Mouse (Mus musculus): ENCODE results near the gene Hunk. TPM values are rescaled to one million over a fixed set of nuclear protein-coding genes. Genes with fewer than 3 reads are reported as not detected.

Gene Hunk
- total and polyA plus RNA-seq, 2 experiments = 0.50 to 0.74 TPM

GRCm38 (mm10) chr16:90386514-90387160 is 824 bp downstream of the Hunk start:
- peak overlapping the region; percentile 78 for H3K9ac ChIP-seq (ENCODE audit: low read depth, low read length)
- peak overlapping the region; percentile 78 for H3K4me3 ChIP-seq (ENCODE audit: insufficient read depth, low read depth, low read length)
- no peak overlapping the region for H3K27ac ChIP-seq (replicated peaks; ENCODE audit: insufficient read depth, low read depth, low read length)
- WGBS = 1% methylated on average over 49 of the region's 49 CpGs
- H3K4me1 ChIP-seq (ENCODE audit: control insufficient read depth, insufficient read depth, low read length) = peaks cover 10% of the 10 kb centered on the region
- H3K36me3 ChIP-seq (ENCODE audit: control insufficient read depth, insufficient read depth, low read length) = no peaks in the 10 kb centered on the region
- peaks cover 3% of the 10 kb centered on the region; the same call in 1 of the 2 replicates for H3K79me2 ChIP-seq (ENCODE audit: control insufficient read depth, insufficient read depth, low read length)
- no peak for DNase-seq (ENCODE audit: extremely low read depth, low read depth, low spot score)
- no peaks in the 10 kb centered on the region for H3K27me3 ChIP-seq (ENCODE audit: control insufficient read depth, insufficient read depth, low read length)
- no peak for TF ChIP-seq POLR2A (IDR thresholded peaks at IDR 0.05; ENCODE audit: extremely low read depth, insufficient read depth, low read length)
- TF ChIP-seq CTCF (IDR thresholded peaks at IDR 0.05; ENCODE audit: low read depth, low read length) = peak; percentile 54

DNA sequence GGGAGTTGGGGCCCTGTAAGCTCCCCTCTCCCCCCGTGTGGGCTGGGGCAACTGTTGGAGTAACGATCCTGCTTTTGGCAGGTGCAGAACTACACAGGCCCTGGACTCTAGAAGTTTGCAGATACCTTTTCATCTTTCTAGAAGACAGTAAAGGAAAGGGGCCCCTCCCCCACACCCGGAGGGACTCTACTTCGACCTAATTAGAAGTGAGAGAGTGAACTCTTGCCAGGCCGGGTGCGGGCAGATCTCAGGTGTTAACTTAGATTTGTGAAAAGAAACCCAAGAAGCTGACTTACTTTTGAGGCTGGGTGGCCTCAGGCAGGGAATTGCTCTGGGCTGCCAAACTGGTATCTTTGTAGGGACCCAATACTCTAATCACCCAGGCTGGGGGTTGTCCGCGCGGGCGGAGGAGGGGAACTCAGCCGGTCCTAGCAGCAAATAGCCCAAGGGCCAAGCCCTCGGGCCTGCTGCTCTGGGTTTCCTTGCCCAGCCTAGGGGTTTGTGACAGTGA is 1.4 kb downstream of the Hunk start:
- Histone ChIP-seq H3K36me3 (ENCODE audit: control insufficient read depth, insufficient read depth, low read length) (no peaks in the 10 kb centered on the region), H3K4me3 (ENCODE audit: insufficient read depth, low read depth, low read length) (peak overlapping the region; percentile 78; the same call in 1 of the 2 replicates), H3K27ac (replicated peaks; ENCODE audit: insufficient read depth, low read depth, low read length) (no peak overlapping the region), H3K9ac (ENCODE audit: low read depth, low read length) (peak overlapping the region; percentile 78), H3K79me2 (ENCODE audit: control insufficient read depth, insufficient read depth, low read length) (peaks cover 3% of the 10 kb centered on the region; the same call in 1 of the 2 replicates), H3K27me3 (ENCODE audit: control insufficient read depth, insufficient read depth, low read length) (no peaks in the 10 kb centered on the region), H3K4me1 (ENCODE audit: control insufficient read depth, insufficient read depth, low read length) (peaks cover 10% of the 10 kb centered on the region)
- no peak for DNase-seq (ENCODE audit: extremely low read depth, low read depth, low spot score)
- 18% methylated on average over 12 of the region's 12 CpGs for WGBS
- TF ChIP-seq CTCF (IDR thresholded peaks at IDR 0.05; ENCODE audit: low read depth, low read length) = no peak
- no peak for TF ChIP-seq POLR2A (IDR thresholded peaks at IDR 0.05; ENCODE audit: extremely low read depth, insufficient read depth, low read length)

- Histone ChIP-seq H3K9ac (ENCODE audit: low read depth, low read length) (no peak overlapping the region), H3K4me3 (ENCODE audit: insufficient read depth, low read depth, low read length) (no peak overlapping the region), H3K27me3 (ENCODE audit: control insufficient read depth, insufficient read depth, low read length) (no peaks in the 10 kb centered on the region), H3K36me3 (ENCODE audit: control insufficient read depth, insufficient read depth, low read length) (no peaks in the 10 kb centered on the region), H3K27ac (replicated peaks; ENCODE audit: insufficient read depth, low read depth, low read length) (no peak overlapping the region), H3K79me2 (ENCODE audit: control insufficient read depth, insufficient read depth, low read length) (peaks cover 3% of the 10 kb centered on the region; the same call in 1 of the 2 replicates), H3K4me1 (ENCODE audit: control insufficient read depth, insufficient read depth, low read length) (peaks cover 6% of the 10 kb centered on the region)
- no peak for DNase-seq (ENCODE audit: extremely low read depth, low read depth, low spot score)
- WGBS = 74% methylated on average over 4 of the region's 4 CpGs
- no peak for TF ChIP-seq POLR2A (IDR thresholded peaks at IDR 0.05; ENCODE audit: extremely low read depth, insufficient read depth, low read length)
- TF ChIP-seq CTCF (IDR thresholded peaks at IDR 0.05; ENCODE audit: low read depth, low read length) = no peak
These were observed 2.1 kb downstream of the Hunk start for GRCm38 (mm10) chr16:90387961-90388360.

GRCm38 (mm10) chr16:90389103-90389750 is 3.4 kb downstream of the Hunk start:
- 82% methylated on average over 15 of the region's 15 CpGs for WGBS
- no peak overlapping the region for H3K4me3 ChIP-seq (ENCODE audit: insufficient read depth, low read depth, low read length)
- peaks cover 3% of the 10 kb centered on the region for H3K4me1 ChIP-seq (ENCODE audit: control insufficient read depth, insufficient read depth, low read length)
- no peak overlapping the region for H3K27ac ChIP-seq (replicated peaks; ENCODE audit: insufficient read depth, low read depth, low read length)
- H3K27me3 ChIP-seq (ENCODE audit: control insufficient read depth, insufficient read depth, low read length) = no peaks in the 10 kb centered on the region
- TF ChIP-seq POLR2A (IDR thresholded peaks at IDR 0.05; ENCODE audit: extremely low read depth, insufficient read depth, low read length) (no peak), CTCF (IDR thresholded peaks at IDR 0.05; ENCODE audit: low read depth, low read length) (no peak)
- no peak for DNase-seq (ENCODE audit: extremely low read depth, low read depth, low spot score)
- no peaks in the 10 kb centered on the region for H3K36me3 ChIP-seq (ENCODE audit: control insufficient read depth, insufficient read depth, low read length)
- no peak overlapping the region for H3K9ac ChIP-seq (ENCODE audit: low read depth, low read length)
- peaks cover 3% of the 10 kb centered on the region; the same call in 1 of the 2 replicates for H3K79me2 ChIP-seq (ENCODE audit: control insufficient read depth, insufficient read depth, low read length)

DNA sequence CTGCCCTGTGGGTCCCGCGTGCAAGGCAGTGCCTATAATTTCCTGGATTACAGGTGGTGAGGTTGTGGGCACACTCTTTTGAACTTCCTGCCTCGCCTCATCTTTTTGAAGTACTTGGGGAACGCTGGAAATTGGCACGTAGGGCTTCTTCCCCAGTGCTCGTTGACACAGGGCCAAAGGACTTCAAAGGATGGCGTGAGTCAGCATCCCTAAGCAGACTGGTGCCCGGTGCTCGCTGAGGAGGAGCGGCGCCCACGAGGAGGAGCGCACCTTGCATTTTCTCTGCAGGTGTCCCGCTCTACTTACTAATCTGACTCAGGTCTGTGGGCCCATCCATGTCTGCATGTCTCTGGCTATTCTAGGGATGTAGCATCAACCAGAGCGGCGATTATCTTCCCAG is 4.9 kb downstream of the Hunk start:
- H3K36me3 ChIP-seq (ENCODE audit: control insufficient read depth, insufficient read depth, low read length) = no peaks in the 10 kb centered on the region
- no peak for TF ChIP-seq CTCF (IDR thresholded peaks at IDR 0.05; ENCODE audit: low read depth, low read length)
- no peak for TF ChIP-seq POLR2A (IDR thresholded peaks at IDR 0.05; ENCODE audit: extremely low read depth, insufficient read depth, low read length)
- no peaks in the 10 kb centered on the region; the same call in 1 of the 2 replicates for H3K4me1 ChIP-seq (ENCODE audit: control insufficient read depth, insufficient read depth, low read length)
- H3K9ac ChIP-seq (ENCODE audit: low read depth, low read length) = no peak overlapping the region
- no peak overlapping the region for H3K27ac ChIP-seq (replicated peaks; ENCODE audit: insufficient read depth, low read depth, low read length)
- H3K27me3 ChIP-seq (ENCODE audit: control insufficient read depth, insufficient read depth, low read length) = no peaks in the 10 kb centered on the region
- WGBS = 95% methylated on average over 16 of the region's 16 CpGs
- H3K4me3 ChIP-seq (ENCODE audit: insufficient read depth, low read depth, low read length) = no peak overlapping the region
- no peak for DNase-seq (ENCODE audit: extremely low read depth, low read depth, low spot score)
- peaks cover 3% of the 10 kb centered on the region; the same call in 1 of the 2 replicates for H3K79me2 ChIP-seq (ENCODE audit: control insufficient read depth, insufficient read depth, low read length)

Measured in liver, adult 2 months (tissue).